Mouse (Mus musculus) forebrain, embryonic 14.5 days (tissue): ENCODE data around the gene Hnrnpul2. TPM values are rescaled to one million over a fixed set of nuclear protein-coding genes. Genes with fewer than 3 reads are reported as not detected.

Experiments
- ATAC-seq: fragments of 200-750 bp; cut with Nextera tagmentation; 2 replicates; pipeline ENCODE4 v1.8.0; 2017; ENCODE audit warnings: mild to moderate bottlenecking, moderate library complexity
- DNase-seq: peaks from one replicate; pipeline ENCODE4 v3.0.0-alpha.2; 2015; ENCODE audit warnings: low spot score
- H3K27ac ChIP-seq: fragments of 300-500 bp; sonication (generic); 2 replicates; pipeline ENCODE4 v1.5.1; 2014; ENCODE audit warnings: low read depth, mild to moderate bottlenecking, control low read depth, low read length, moderate library complexity
- H3K27me3 ChIP-seq: fragments of 300-500 bp; sonication (generic); replicated peaks from 2 replicates; pipeline ENCODE4 v1.6.1; 2014; ENCODE audit warnings: low read length, control low read depth, mixed read lengths; ENCODE audit not compliant: control insufficient read depth, insufficient read depth
- H3K36me3 ChIP-seq: fragments of 300-500 bp; sonication (generic); 2 replicates; pipeline ENCODE4 v1.6.1; 2014; ENCODE audit warnings: low read length, control low read depth; ENCODE audit not compliant: control insufficient read depth, insufficient read depth
- H3K4me1 ChIP-seq: fragments of 300-500 bp; sonication (generic); 2 replicates; pipeline ENCODE4 v1.6.1; 2014; ENCODE audit warnings: antibody characterized with exemption, low read length, control low read depth; ENCODE audit not compliant: control insufficient read depth, insufficient read depth
- H3K4me2 ChIP-seq: fragments of 300-500 bp; sonication (generic); 2 replicates; pipeline ENCODE4 v1.6.1; 2014; ENCODE audit warnings: mild to moderate bottlenecking, control low read depth, low read length
- H3K4me3 ChIP-seq: fragments of 300-500 bp; sonication (generic); 2 replicates; pipeline ENCODE4 v1.5.1; 2014; ENCODE audit warnings: low read depth, low read length, control low read depth
- H3K9ac ChIP-seq: fragments of 300-500 bp; sonication (generic); 2 replicates; pipeline ENCODE4 v1.6.1; 2014; ENCODE audit warnings: mild to moderate bottlenecking, low read length, control low read depth, moderate library complexity
- H3K9me3 ChIP-seq: fragments of 300-500 bp; sonication (generic); replicated peaks from 2 replicates; pipeline ENCODE4 v1.6.1; 2016; ENCODE audit warnings: low read length, control low read depth, mixed read lengths; ENCODE audit not compliant: control insufficient read depth
- WGBS: fragments of 180-500 bp; shearing (Covaris S2); extraction: QIAGEN DNeasy Blood & Tissue Kit; methylation state at CpG from one replicate; pipeline ENCODE4 v1.1.7; 2014; 5-methylcytosine and 5-hydroxymethylcytosine counted together
- polyA plus RNA-seq: library from polyadenylated mRNA; unstranded; fragments of >200 nt; fragmentation: Nextera tagmentation; extraction: Ambion mirVana; gene quantifications from 2 replicates; pipeline ENCODE4 v1.2.1, GENCODE M21; 2014

Hnrnpul2 gene
- polyA plus RNA-seq: 7.2 and 7.4 TPM in 2 replicates

DNA sequence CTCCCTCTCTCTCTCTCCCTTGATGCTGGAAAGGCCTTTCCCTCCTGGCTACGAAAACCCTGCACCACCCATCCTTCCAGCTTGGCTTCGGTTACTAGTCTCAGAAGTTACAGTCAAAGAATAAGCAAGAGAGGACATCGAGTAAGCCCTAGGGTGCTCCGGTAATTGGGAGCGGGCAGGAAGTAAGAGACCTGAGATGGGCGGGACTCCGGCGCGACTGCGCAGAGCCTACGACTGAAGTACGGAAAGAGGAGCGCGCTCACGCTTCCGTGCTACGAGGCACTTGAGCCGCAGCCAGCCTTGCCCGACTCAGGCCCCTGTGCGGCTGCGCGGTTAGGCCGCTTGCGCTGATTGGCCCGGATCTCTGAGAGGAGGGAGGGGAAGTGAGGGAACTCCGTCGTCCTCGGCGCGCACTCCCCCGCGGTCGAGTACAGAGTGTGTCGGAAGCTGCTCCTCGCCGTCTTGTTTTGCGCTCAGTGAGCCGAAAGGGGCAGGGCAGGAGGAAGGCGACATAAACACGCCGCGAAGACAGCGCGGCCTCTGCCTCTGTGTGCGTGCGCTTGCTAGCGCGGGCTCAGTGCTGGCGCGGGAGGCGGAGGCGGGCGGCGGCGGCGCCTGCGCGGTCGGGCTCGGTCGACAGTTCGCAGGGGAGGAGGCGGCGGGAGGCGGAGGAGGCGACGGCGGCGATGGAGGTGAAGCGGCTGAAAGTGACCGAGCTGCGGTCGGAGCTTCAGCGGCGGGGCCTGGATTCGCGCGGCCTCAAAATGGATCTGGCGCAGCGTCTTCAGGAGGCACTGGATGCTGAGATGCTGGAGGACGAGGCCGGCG, at the start of gene Hnrnpul2:
TSS of gene Hnrnpul2 (plus strand) at position 415 of the 828 bp plus-strand sequence.
- DNase-seq (peak; percentile 99), ATAC-seq (peak; percentile 95)
- Histone ChIP-seq H3K9me3 (no peaks in the 10 kb centered on the region), H3K4me1 (peaks cover 38% of the 10 kb centered on the region), H3K36me3 (peaks cover 31% of the 10 kb centered on the region), H3K9ac (peak within 1 kb of the TSS; percentile 95), H3K4me3 (peak within 1 kb of the TSS; percentile 99), H3K4me2 (peak within 1 kb of the TSS; percentile 88), H3K27ac (peak within 1 kb of the TSS; percentile 99), H3K27me3 (no peaks in the 10 kb centered on the region)
- WGBS: under 1% methylated on average over 82 of the region's 83 CpGs

DNA sequence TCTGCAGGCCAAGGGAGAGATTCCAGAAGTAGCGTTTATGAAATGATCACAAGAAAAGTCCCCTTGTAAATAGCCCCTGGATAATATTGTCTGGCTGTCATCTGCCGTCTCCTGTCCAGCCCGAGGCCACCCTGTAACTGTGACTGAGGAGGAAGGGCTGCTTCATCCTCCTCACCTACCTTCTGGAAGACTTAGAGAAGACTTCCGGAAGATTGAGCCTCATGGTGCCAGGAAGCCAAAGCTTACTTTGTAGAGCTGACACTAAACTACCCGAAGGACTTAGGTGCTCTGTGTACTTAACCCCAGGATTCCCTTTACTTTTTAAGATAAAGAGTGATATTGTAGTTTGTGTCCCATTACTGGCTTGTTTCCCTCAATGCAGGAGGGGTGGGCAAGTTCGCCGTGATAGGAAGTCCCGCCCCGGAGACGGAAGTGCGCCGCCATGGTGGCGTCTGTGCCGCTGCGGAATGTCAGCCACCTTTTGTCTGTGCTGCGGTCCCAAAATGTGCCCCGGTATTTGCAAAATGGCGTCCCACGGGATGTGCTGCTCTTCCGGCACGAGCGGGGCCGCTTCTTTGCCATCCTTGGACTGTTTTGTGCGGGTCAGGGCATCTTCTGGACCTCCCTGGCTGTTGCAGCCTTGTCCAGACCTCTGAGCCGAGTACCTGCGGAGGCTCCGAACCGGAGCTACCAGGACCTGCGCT, 49.1 kb upstream of the Hnrnpul2 start, which contains the start of gene Tmem223:
TSS of gene Tmem223 (plus strand) at position 430 of the 704 bp plus-strand sequence.
- Histone ChIP-seq H3K9me3 (no peaks in the 10 kb centered on the region), H3K36me3 (peaks cover 72% of the 10 kb centered on the region), H3K4me1 (peaks cover 22% of the 10 kb centered on the region), H3K4me3 (peak within 1 kb of the TSS; percentile 85), H3K9ac (peak within 1 kb of the TSS; percentile 97), H3K4me2 (peak within 1 kb of the TSS; percentile 56), H3K27ac (peak within 1 kb of the TSS; percentile 84), H3K27me3 (no peaks in the 10 kb centered on the region)
- DNase-seq (peak; percentile 86), ATAC-seq (peak; percentile 58)
- 18% methylated on average over 29 of the region's 29 CpGs for WGBS

GRCm38 (mm10) chr19:8772996-8773395, 46.8 kb upstream of the Hnrnpul2 start:
- Histone ChIP-seq H3K4me3 (no peak overlapping the region), H3K27ac (no peak overlapping the region), H3K4me2 (no peak overlapping the region), H3K9me3 (no peaks in the 10 kb centered on the region), H3K36me3 (peaks cover 60% of the 10 kb centered on the region), H3K4me1 (peaks cover 24% of the 10 kb centered on the region), H3K27me3 (no peaks in the 10 kb centered on the region), H3K9ac (no peak overlapping the region)
- 87% methylated on average over 5 of the region's 5 CpGs for WGBS
- ATAC-seq: no peak
- DNase-seq: no peak

- peak overlapping the region; percentile 100 for H3K4me2 ChIP-seq
- H3K9me3 ChIP-seq: no peaks in the 10 kb centered on the region
- H3K4me3 ChIP-seq: peak overlapping the region; percentile 71
- peaks cover 60% of the 10 kb centered on the region for H3K36me3 ChIP-seq
- no peak for ATAC-seq
- WGBS: 63% methylated on average over 6 of the region's 6 CpGs
- H3K27me3 ChIP-seq: no peaks in the 10 kb centered on the region
- H3K27ac ChIP-seq: no peak overlapping the region
- no peak overlapping the region; the same call in 1 of the 2 replicates for H3K9ac ChIP-seq
- no peak for DNase-seq
- H3K4me1 ChIP-seq: peaks cover 24% of the 10 kb centered on the region
These were observed 46.4 kb upstream of the Hnrnpul2 start for GRCm38 (mm10) chr19:8773409-8773808.

GRCm38 (mm10) chr19:8774086-8774835, 45.5 kb upstream of the Hnrnpul2 start, which contains the start of gene Tmem179b:
Gene Tmem179b, minus strand, starts transcription at chr19:8774467.
- peak within 1 kb of the TSS; percentile 71 for H3K4me3 ChIP-seq
- H3K27ac ChIP-seq: peak within 1 kb of the TSS; percentile 99
- peaks cover 24% of the 10 kb centered on the region for H3K4me1 ChIP-seq
- peak within 1 kb of the TSS; percentile 100 for H3K4me2 ChIP-seq
- ATAC-seq (peak; percentile 96), DNase-seq (peak; percentile 97)
- H3K27me3 ChIP-seq: no peaks in the 10 kb centered on the region
- H3K36me3 ChIP-seq: peaks cover 56% of the 10 kb centered on the region
- WGBS: under 1% methylated on average over 67 of the region's 68 CpGs
- peak within 1 kb of the TSS; percentile 94 for H3K9ac ChIP-seq
- no peaks in the 10 kb centered on the region for H3K9me3 ChIP-seq

GRCm38 (mm10) chr19:8774951-8775421, 44.8 kb upstream of the Hnrnpul2 start:
- peak overlapping the region; percentile 99 for H3K27ac ChIP-seq
- peak overlapping the region; percentile 71 for H3K4me3 ChIP-seq
- H3K9me3 ChIP-seq: no peaks in the 10 kb centered on the region
- WGBS: 6% methylated on average over 20 of the region's 20 CpGs
- DNase-seq: no peak
- peak overlapping the region; percentile 94 for H3K9ac ChIP-seq
- H3K27me3 ChIP-seq: no peaks in the 10 kb centered on the region
- H3K4me2 ChIP-seq: peak overlapping the region; percentile 100
- peaks cover 24% of the 10 kb centered on the region for H3K4me1 ChIP-seq
- ATAC-seq: no peak
- peaks cover 49% of the 10 kb centered on the region for H3K36me3 ChIP-seq

- WGBS: under 1% methylated on average over 32 of the region's 32 CpGs
- Histone ChIP-seq H3K27ac (peak within 1 kb of the TSS; percentile 72), H3K4me2 (peak within 1 kb of the TSS; percentile 69), H3K36me3 (peaks cover 25% of the 10 kb centered on the region), H3K4me1 (no peaks in the 10 kb centered on the region), H3K9me3 (no peaks in the 10 kb centered on the region), H3K27me3 (no peaks in the 10 kb centered on the region), H3K9ac (peak within 1 kb of the TSS; percentile 71), H3K4me3 (peak within 1 kb of the TSS; percentile 50)
- peak; percentile 98 for DNase-seq
- peak; percentile 100 for ATAC-seq
These were observed 33.6 kb upstream of the Hnrnpul2 start, which contains the start of gene Taf6l for GRCm38 (mm10) chr19:8786008-8786781. Gene Taf6l, minus strand, starts transcription at chr19:8786417.

DNA sequence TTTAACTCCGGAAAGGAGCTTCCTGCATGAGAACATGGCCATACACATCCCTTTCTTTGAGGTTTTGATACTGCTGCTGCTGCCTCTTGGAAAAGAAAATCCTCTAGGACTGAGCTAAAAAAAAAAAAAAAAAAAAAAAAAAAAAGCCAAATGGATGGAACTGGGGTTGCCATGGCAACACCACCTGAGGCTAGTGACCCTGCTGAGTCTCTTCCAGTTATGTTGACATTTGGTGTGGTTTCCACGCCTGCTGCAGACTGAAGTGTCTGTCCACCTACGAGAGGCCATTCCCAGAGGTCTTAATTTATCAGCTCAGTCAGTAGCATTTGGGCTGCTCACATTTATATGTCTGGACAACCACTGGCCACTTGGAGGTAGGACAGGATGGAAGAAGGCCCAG, 31.3 kb upstream of the Hnrnpul2 start:
- H3K27ac ChIP-seq: no peak overlapping the region

More for the DNA sequence above, 31.3 kb upstream of the Hnrnpul2 start:
- 19% methylated on average over 3 of the region's 3 CpGs for WGBS
- no peaks in the 10 kb centered on the region for H3K27me3 ChIP-seq
- H3K4me2 ChIP-seq: no peak overlapping the region
- H3K9ac ChIP-seq: no peak overlapping the region
- DNase-seq: peak; percentile 25
- H3K4me1 ChIP-seq: no peaks in the 10 kb centered on the region
- H3K36me3 ChIP-seq: peaks cover 15% of the 10 kb centered on the region
- no peaks in the 10 kb centered on the region for H3K9me3 ChIP-seq
- no peak for ATAC-seq
- H3K4me3 ChIP-seq: no peak overlapping the region
